Mouse (Mus musculus): Measurements from ENCODE around the gene Lypd6. TPM values are rescaled to one million over a fixed set of nuclear protein-coding genes. Genes with fewer than 3 reads are reported as not detected.

Gene Lypd6
- polyA plus RNA-seq, 1 experiment from 2014 or later: 6.4 TPM

GRCm38 (mm10) chr2:50173730-50174528 is 107.7 kb downstream of the Lypd6 start:
- no peaks in the 10 kb centered on the region; the same call in 1 of the 2 replicates for H3K9me3 ChIP-seq
- peaks cover 18% of the 10 kb centered on the region for H3K4me1 ChIP-seq
- no peak overlapping the region for H3K4me3 ChIP-seq
- WGBS: 75% methylated on average over 12 of the region's 12 CpGs
- H3K4me2 ChIP-seq: no peak overlapping the region
- H3K27me3 ChIP-seq: no peaks in the 10 kb centered on the region
- no peak for ATAC-seq (ENCODE audit: insufficient number of reproducible peaks, insufficient read depth, low FRiP score, low TSS enrichment, low read depth)
- no peak overlapping the region for H3K27ac ChIP-seq
- no peak overlapping the region for H3K9ac ChIP-seq
- no peaks in the 10 kb centered on the region for H3K36me3 ChIP-seq

GRCm38 (mm10) chr2:50175709-50176108 is 109.5 kb downstream of the Lypd6 start:
- no peak overlapping the region for H3K4me3 ChIP-seq
- no peak overlapping the region for H3K9ac ChIP-seq
- H3K27me3 ChIP-seq: no peaks in the 10 kb centered on the region
- WGBS: 28% methylated on average over 4 of the region's 4 CpGs
- peaks cover 15% of the 10 kb centered on the region for H3K4me1 ChIP-seq
- ATAC-seq (ENCODE audit: insufficient number of reproducible peaks, insufficient read depth, low FRiP score, low TSS enrichment, low read depth): no peak
- no peaks in the 10 kb centered on the region for H3K36me3 ChIP-seq
- no peak overlapping the region for H3K4me2 ChIP-seq
- H3K27ac ChIP-seq: no peak overlapping the region
- no peaks in the 10 kb centered on the region for H3K9me3 ChIP-seq

GRCm38 (mm10) chr2:50179164-50179563 is 112.9 kb downstream of the Lypd6 start:
- Histone ChIP-seq H3K9ac (no peak overlapping the region), H3K4me3 (no peak overlapping the region), H3K4me1 (peaks cover 11% of the 10 kb centered on the region), H3K27ac (no peak overlapping the region), H3K9me3 (no peaks in the 10 kb centered on the region), H3K36me3 (no peaks in the 10 kb centered on the region), H3K27me3 (no peaks in the 10 kb centered on the region), H3K4me2 (no peak overlapping the region)
- 85% methylated on average over 5 of the region's 5 CpGs for WGBS
- ATAC-seq (ENCODE audit: insufficient number of reproducible peaks, insufficient read depth, low FRiP score, low TSS enrichment, low read depth): no peak

- H3K27me3 ChIP-seq: no peaks in the 10 kb centered on the region
- 89% methylated on average over 3 of the region's 3 CpGs for whole genome bisulfite sequencing
- H3K36me3 ChIP-seq: no peaks in the 10 kb centered on the region
- peaks cover 11% of the 10 kb centered on the region for H3K4me1 ChIP-seq
- no peaks in the 10 kb centered on the region for H3K9me3 ChIP-seq
- no peak for ATAC-seq (ENCODE audit: insufficient number of reproducible peaks, insufficient read depth, low FRiP score, low TSS enrichment, low read depth)
- no peak overlapping the region for H3K4me3 ChIP-seq
- no peak overlapping the region for H3K4me2 ChIP-seq
- no peak overlapping the region for H3K9ac ChIP-seq
- H3K27ac ChIP-seq: no peak overlapping the region
Measured at GRCm38 (mm10) chr2:50180423-50180822, 114.2 kb downstream of the Lypd6 start.

GRCm38 (mm10) chr2:50181332-50181731 is 115.1 kb downstream of the Lypd6 start:
- H3K27ac ChIP-seq: no peak overlapping the region
- H3K9me3 ChIP-seq: no peaks in the 10 kb centered on the region
- H3K27me3 ChIP-seq: no peaks in the 10 kb centered on the region
- no peak overlapping the region for H3K9ac ChIP-seq
- WGBS: 81% methylated on average over 3 of the region's 3 CpGs
- H3K36me3 ChIP-seq: no peaks in the 10 kb centered on the region
- no peak for ATAC-seq (ENCODE audit: insufficient number of reproducible peaks, insufficient read depth, low FRiP score, low TSS enrichment, low read depth)
- H3K4me2 ChIP-seq: no peak overlapping the region
- 0 out of 2 replicates have a peak, but pooled peaks cover 5% of the 10 kb centered on the region for H3K4me1 ChIP-seq
- no peak overlapping the region for H3K4me3 ChIP-seq

- no peak overlapping the region for H3K4me3 ChIP-seq
- H3K4me1 ChIP-seq: 0 out of 2 replicates have a peak, but pooled peaks cover 9% of the 10 kb centered on the region
- 38% methylated on average over 12 of the region's 12 CpGs for WGBS
- ATAC-seq (ENCODE audit: insufficient number of reproducible peaks, insufficient read depth, low FRiP score, low TSS enrichment, low read depth): no peak
- H3K9ac ChIP-seq: no peak overlapping the region
- H3K27me3 ChIP-seq: no peaks in the 10 kb centered on the region
- H3K9me3 ChIP-seq: no peaks in the 10 kb centered on the region
- H3K4me2 ChIP-seq: no peak overlapping the region
- H3K27ac ChIP-seq: no peak overlapping the region
- H3K36me3 ChIP-seq: no peaks in the 10 kb centered on the region
Measured at GRCm38 (mm10) chr2:50186711-50187405, 120.6 kb downstream of the Lypd6 start.

- Histone ChIP-seq H3K4me2 (no peak overlapping the region), H3K27me3 (no peaks in the 10 kb centered on the region), H3K4me3 (no peak overlapping the region), H3K36me3 (no peaks in the 10 kb centered on the region), H3K4me1 (0 out of 2 replicates have a peak, but pooled peaks cover 9% of the 10 kb centered on the region), H3K9me3 (no peaks in the 10 kb centered on the region), H3K9ac (no peak overlapping the region), H3K27ac (no peak overlapping the region)
- ATAC-seq (ENCODE audit: insufficient number of reproducible peaks, insufficient read depth, low FRiP score, low TSS enrichment, low read depth): no peak
- 86% methylated on average over 3 of the region's 3 CpGs for WGBS
Measured at GRCm38 (mm10) chr2:50188856-50189255, 122.6 kb downstream of the Lypd6 start.

GRCm38 (mm10) chr2:50196681-50197080 is 130.5 kb downstream of the Lypd6 start:
- WGBS: 47% methylated on average over 1 of the region's 1 CpGs
- no peak overlapping the region for H3K4me2 ChIP-seq
- no peak overlapping the region for H3K27ac ChIP-seq
- no peaks in the 10 kb centered on the region for H3K9me3 ChIP-seq
- H3K27me3 ChIP-seq: no peaks in the 10 kb centered on the region
- H3K4me1 ChIP-seq: 0 out of 2 replicates have a peak, but pooled peaks cover 3% of the 10 kb centered on the region
- H3K9ac ChIP-seq: no peak overlapping the region
- no peak overlapping the region for H3K4me3 ChIP-seq
- no peak for ATAC-seq (ENCODE audit: insufficient number of reproducible peaks, insufficient read depth, low FRiP score, low TSS enrichment, low read depth)
- H3K36me3 ChIP-seq: no peaks in the 10 kb centered on the region

GRCm38 (mm10) chr2:50197801-50198200 is 131.6 kb downstream of the Lypd6 start:
- Histone ChIP-seq H3K27ac (no peak overlapping the region), H3K4me1 (0 out of 2 replicates have a peak, but pooled peaks cover 3% of the 10 kb centered on the region), H3K9me3 (no peaks in the 10 kb centered on the region), H3K4me3 (no peak overlapping the region), H3K4me2 (no peak overlapping the region), H3K9ac (no peak overlapping the region), H3K36me3 (no peaks in the 10 kb centered on the region), H3K27me3 (no peaks in the 10 kb centered on the region)
- ATAC-seq (ENCODE audit: insufficient number of reproducible peaks, insufficient read depth, low FRiP score, low TSS enrichment, low read depth): no peak
- 82% methylated on average over 4 of the region's 4 CpGs for WGBS

- Histone ChIP-seq H3K27ac (no peak overlapping the region), H3K9ac (no peak overlapping the region), H3K4me2 (no peak overlapping the region), H3K36me3 (no peaks in the 10 kb centered on the region), H3K27me3 (no peaks in the 10 kb centered on the region), H3K9me3 (no peaks in the 10 kb centered on the region), H3K4me3 (no peak overlapping the region), H3K4me1 (0 out of 2 replicates have a peak, but pooled peaks cover 3% of the 10 kb centered on the region)
- 70% methylated on average over 2 of the region's 2 CpGs for WGBS
- ATAC-seq (ENCODE audit: insufficient number of reproducible peaks, insufficient read depth, low FRiP score, low TSS enrichment, low read depth): no peak
Measured at GRCm38 (mm10) chr2:50200541-50200940, 134.3 kb downstream of the Lypd6 start.

- no peaks in the 10 kb centered on the region for H3K36me3 ChIP-seq
- H3K9ac ChIP-seq: no peak overlapping the region
- no peak overlapping the region for H3K4me2 ChIP-seq
- WGBS: 66% methylated on average over 7 of the region's 7 CpGs
- no peaks in the 10 kb centered on the region for H3K4me1 ChIP-seq
- H3K27ac ChIP-seq: no peak overlapping the region
- H3K9me3 ChIP-seq: no peaks in the 10 kb centered on the region
- H3K27me3 ChIP-seq: 0 out of 2 replicates have a peak, but pooled peaks cover 3% of the 10 kb centered on the region
- H3K4me3 ChIP-seq: no peak overlapping the region
- ATAC-seq (ENCODE audit: insufficient number of reproducible peaks, insufficient read depth, low FRiP score, low TSS enrichment, low read depth): no peak
Measured at GRCm38 (mm10) chr2:50220574-50220973, 154.3 kb downstream of the Lypd6 start.

GRCm38 (mm10) chr2:50225019-50225418 is 158.8 kb downstream of the Lypd6 start:
- Histone ChIP-seq H3K9me3 (no peaks in the 10 kb centered on the region), H3K4me2 (no peak overlapping the region), H3K4me3 (no peak overlapping the region), H3K27me3 (0 out of 2 replicates have a peak, but pooled peaks cover 3% of the 10 kb centered on the region), H3K4me1 (no peaks in the 10 kb centered on the region), H3K27ac (no peak overlapping the region), H3K36me3 (no peaks in the 10 kb centered on the region), H3K9ac (no peak overlapping the region)
- WGBS: 87% methylated on average over 4 of the region's 4 CpGs
- ATAC-seq (ENCODE audit: insufficient number of reproducible peaks, insufficient read depth, low FRiP score, low TSS enrichment, low read depth): no peak
